Mouse (Mus musculus): Measurements from ENCODE around the gene Limd1. TPM values are rescaled to one million over a fixed set of nuclear protein-coding genes. Genes with fewer than 3 reads are reported as not detected.

Limd1 gene
- total RNA-seq, 2 experiments from 2014 or later = 25.8 to 29.2 TPM

- no peak for DNase-seq
Measured at GRCm38 (mm10) chr9:123481136-123481535, 2.6 kb downstream of the Limd1 start.

DNA sequence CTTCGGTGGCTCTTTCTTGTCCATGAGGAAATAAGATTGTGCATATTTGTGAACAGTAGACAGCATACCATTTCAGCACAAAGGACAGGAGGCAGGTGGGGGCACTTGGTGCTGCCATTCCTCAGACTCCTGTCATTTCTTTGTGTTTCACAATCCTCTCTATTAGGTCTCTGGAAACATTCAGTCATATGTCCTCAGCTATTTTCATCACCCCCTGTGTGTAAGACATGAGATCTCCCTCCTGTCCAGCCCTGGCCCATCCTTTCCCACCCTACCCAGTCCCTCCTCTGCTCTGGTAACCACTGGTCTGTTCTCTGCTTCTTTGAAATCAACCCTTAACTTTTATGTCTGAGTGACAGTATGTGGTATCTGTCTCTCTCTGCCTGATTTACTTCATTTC lies 5.1 kb downstream of the Limd1 start:
- no peak for DNase-seq

- no peak for DNase-seq
Measured at GRCm38 (mm10) chr9:123484830-123485229, 6.3 kb downstream of the Limd1 start.

- no peak for DNase-seq
Measured at GRCm38 (mm10) chr9:123485561-123485960, 7.1 kb downstream of the Limd1 start.

DNA sequence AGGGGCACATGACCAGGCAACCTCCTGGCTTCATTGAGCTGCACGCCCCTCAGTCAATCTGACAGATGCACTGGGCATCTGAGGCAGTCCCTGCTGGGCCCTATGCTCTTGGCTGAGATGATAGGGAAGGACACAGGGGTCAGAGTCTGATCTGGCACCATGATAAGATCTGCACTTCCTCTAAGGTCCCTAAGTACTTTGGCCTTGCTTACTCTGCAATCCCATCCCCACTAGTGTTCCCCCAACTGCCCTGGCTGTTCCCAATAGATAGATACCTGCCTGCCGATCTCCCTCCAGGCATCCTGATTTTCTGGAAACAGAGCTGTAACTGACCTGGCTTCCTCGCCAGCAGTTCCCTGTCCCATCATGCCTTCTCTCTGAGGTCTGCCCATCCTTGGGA lies 8.1 kb downstream of the Limd1 start:
- DNase-seq = no peak

DNA sequence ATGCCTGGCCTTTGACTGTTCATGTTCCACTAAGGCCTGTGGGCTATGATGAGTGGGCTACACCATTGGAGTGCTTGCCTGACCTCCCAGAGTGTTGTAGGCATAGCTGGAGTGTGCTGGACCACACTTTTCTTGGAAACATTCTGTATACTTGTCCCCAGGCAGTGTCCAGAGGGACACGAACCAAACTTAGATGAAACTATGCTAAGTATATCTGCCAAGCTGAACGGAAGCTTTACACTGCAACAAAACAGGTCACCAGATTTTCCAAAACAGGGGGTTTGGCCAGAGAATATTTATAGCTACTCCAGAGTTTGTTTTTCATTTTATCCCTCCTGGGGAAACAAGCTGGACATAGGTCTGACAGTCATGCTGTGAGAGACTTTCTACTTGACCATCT lies 10.6 kb downstream of the Limd1 start:
- DNase-seq = no peak

DNA sequence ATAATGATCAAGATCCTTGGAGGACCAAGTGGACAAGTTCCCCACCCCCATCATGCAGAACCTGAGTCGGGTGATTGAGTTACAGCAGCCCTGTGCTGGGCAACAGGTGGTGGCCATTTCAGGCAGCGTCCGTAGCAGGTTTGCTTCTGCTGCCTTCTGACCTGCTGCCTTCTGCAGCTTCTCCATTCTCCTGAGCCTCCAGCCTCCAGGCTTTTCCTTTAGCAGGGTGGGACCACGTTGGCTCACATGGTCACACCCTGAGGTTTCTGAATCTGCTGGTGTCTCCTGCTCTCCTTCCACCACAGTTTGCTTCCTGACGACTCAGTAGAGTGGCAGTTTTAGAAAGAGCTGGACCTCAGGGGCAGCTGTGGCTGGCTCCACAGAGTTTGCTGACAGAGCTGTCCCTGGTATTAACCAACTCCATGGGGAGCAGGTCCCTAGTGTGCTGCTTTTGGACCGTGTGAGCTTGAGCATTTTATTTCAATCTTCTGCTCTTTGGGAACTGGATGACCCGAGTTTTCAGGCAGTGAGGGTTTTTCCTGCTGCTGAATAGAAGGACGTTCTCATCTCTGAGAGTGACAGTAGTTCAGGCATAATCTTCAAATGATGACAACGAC lies 11.3 kb downstream of the Limd1 start:
- peak; percentile 59 for DNase-seq

DNA sequence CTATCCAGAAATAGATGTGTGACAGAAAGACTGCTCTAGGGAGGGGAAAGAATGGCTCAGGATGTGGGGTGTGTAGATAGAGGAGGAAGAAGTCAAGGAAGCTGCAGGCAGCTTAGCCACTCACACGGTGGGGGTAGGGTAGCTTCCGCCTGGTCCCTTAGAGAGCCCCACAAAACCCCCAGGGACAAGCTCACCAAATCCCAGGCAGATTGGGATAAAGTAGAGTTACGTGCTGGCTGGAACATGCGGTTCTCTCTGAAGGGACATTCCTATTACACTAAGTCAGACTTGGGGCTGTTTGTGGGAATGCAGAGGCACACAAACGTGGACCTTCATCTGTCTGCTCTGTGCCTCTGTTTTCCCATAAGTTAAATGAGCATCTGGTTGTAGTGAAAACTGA lies 12.4 kb downstream of the Limd1 start:
- DNase-seq = peak; percentile 68

- peak; percentile 48 for DNase-seq
Measured at GRCm38 (mm10) chr9:123491917-123492585, 13.5 kb downstream of the Limd1 start.

- DNase-seq = no peak
Measured at GRCm38 (mm10) chr9:123496665-123497064, 18.2 kb downstream of the Limd1 start.

DNA sequence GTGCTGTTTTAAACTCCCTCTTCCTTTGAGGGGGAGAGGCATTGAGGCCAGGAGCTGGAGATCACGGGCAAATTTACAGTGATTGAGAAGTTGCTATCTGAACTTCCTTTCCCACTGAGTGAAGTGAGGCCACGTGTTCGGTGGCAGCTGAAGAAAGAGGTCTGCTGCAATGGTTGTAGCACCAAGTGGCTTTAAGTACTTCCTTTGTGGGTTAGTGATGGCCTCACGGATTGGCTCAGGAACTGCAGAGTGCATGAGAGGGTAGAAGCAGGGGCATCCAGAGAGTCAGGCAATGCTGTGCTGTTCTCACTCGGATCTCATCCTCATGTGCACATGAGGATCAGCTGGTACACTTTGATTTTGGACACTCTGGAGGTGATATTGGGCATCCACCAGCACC lies 19.4 kb downstream of the Limd1 start:
- DNase-seq = no peak

DNA sequence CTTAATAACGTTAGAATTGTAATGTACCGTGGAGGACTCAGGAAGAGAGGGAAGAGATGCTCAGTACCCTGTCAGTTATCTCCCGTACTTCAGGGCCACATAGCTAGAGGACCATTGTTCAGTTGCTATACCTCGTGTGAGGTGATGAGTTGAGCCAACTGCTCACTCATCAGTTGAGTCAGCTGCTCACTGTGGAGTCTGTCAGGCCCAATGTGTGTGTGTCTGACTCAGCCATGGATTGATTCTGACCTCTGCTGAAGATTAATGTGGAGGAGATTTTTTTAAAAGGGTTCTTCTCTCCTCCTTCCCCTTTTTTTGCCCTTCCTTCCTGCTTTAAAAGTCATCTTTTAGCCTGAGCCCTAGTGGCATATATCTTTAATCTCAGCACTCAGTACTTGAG lies 22.0 kb downstream of the Limd1 start:
- no peak for DNase-seq

- no peak for DNase-seq
Measured at GRCm38 (mm10) chr9:123503171-123503834, 24.8 kb downstream of the Limd1 start.

GRCm38 (mm10) chr9:123504325-123504724 lies 25.8 kb downstream of the Limd1 start:
- peak; percentile 52 for DNase-seq

- no peak for DNase-seq
Measured at GRCm38 (mm10) chr9:123505598-123505997, 27.1 kb downstream of the Limd1 start.

- no peak for DNase-seq
Measured at GRCm38 (mm10) chr9:123506270-123507146, 28.0 kb downstream of the Limd1 start.

- no peak for DNase-seq
Measured at GRCm38 (mm10) chr9:123507380-123507779, 28.9 kb downstream of the Limd1 start.

GRCm38 (mm10) chr9:123508986-123509385 lies 30.5 kb downstream of the Limd1 start:
- no peak for DNase-seq

DNA sequence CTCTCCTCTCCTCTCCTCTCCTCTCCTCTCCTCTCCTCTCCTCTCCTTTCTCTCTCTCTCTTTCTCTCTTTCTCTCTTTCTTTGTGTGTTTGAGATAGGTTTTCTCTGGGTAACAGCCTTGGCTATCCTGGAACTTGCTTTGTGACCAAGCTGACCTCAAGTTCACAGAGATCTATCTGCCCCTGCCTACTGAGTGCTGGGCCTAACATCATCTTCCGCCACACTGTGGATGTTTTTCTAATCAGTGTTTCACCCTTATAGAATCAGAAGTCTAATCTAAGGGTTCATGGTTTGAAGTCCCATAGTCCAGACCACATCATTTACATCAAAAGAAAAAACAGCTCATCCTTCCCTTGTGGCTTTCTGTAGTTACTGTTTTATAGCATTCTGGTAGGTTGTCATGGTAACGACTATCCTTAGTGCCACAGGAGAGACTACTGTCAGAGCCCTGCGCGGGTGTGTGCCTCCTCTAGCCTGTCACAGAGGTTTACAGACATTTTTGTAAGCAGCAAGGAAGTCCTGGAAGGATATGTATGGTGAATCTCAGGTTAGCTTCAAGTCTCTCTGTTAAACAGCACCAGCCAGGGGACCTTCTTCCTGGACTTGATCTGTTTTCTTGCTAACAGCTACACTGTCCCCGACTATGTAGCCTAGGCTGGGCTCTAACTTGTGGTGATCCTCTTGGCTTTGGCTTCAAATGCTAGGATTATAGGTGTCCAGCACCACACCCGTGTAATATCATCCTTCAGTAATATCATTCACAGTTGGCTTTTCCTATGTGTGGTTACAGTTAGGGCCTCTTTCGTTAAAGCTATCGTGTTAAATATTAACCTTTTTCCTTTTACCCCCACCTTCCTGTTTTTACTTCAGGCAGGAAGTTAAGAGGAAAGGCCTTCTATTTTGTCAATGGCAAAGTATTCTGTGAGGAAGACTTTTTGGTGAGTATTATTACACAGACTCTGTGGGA lies 31.4 kb downstream of the Limd1 start:
- no peak for DNase-seq

- DNase-seq = no peak
Measured at GRCm38 (mm10) chr9:123510926-123511325, 32.4 kb downstream of the Limd1 start.

- no peak for DNase-seq
Measured at GRCm38 (mm10) chr9:123512482-123512881, 34.0 kb downstream of the Limd1 start.
